Mouse (Mus musculus) limb, embryonic 15.5 days (tissue): Measurements from ENCODE around the gene Paqr9. TPM values are rescaled to one million over a fixed set of nuclear protein-coding genes. Genes with fewer than 3 reads are reported as not detected.

Experiments used
- ATAC-seq: fragments of 200-750 bp; cut with Nextera tagmentation; 2 replicates; pipeline ENCODE4 v1.8.0; 2017; ENCODE audit warnings: low read depth, moderate TSS enrichment; ENCODE audit not compliant: insufficient number of reproducible peaks, low FRiP score, low TSS enrichment
- H3K27ac ChIP-seq: fragments of 300-500 bp; sonication (generic); 2 replicates; pipeline ENCODE4 v1.5.1; 2015; ENCODE audit warnings: moderate library complexity, mild to moderate bottlenecking, inconsistent platforms
- H3K27me3 ChIP-seq: fragments of 300-500 bp; sonication (generic); 2 replicates; pipeline ENCODE4 v1.6.1; 2015; ENCODE audit warnings: inconsistent platforms
- H3K36me3 ChIP-seq: fragments of 300-500 bp; sonication (generic); 2 replicates; pipeline ENCODE4 v1.6.1; 2015; ENCODE audit warnings: inconsistent platforms
- H3K4me1 ChIP-seq: fragments of 300-500 bp; sonication (generic); 2 replicates; pipeline ENCODE4 v1.6.1; 2015; ENCODE audit warnings: inconsistent platforms
- H3K4me2 ChIP-seq: fragments of 300-500 bp; sonication (generic); 2 replicates; pipeline ENCODE4 v1.6.1; 2015; ENCODE audit warnings: mild to moderate bottlenecking, inconsistent platforms
- H3K4me3 ChIP-seq: fragments of 300-500 bp; sonication (generic); 2 replicates; pipeline ENCODE4 v1.5.1; 2015; ENCODE audit warnings: mild to moderate bottlenecking, inconsistent platforms
- H3K9ac ChIP-seq: fragments of 300-500 bp; sonication (generic); 2 replicates; pipeline ENCODE4 v1.6.1; 2015; ENCODE audit warnings: inconsistent platforms
- H3K9me3 ChIP-seq: fragments of 300-500 bp; sonication (generic); 2 replicates; pipeline ENCODE4 v1.6.1; 2016; ENCODE audit warnings: inconsistent platforms
- WGBS: fragments of 180-500 bp; shearing (Covaris S2); methylation state at CpG from one replicate; pipeline ENCODE4 v1.1.7; 2015; 5-methylcytosine and 5-hydroxymethylcytosine counted together
- polyA plus RNA-seq: library from polyadenylated mRNA; unstranded; fragments of >200 nt; fragmentation: Nextera tagmentation; extraction: Ambion mirVana; gene quantifications from 2 replicates; pipeline ENCODE4 v1.2.1, GENCODE M21; 2015

Gene Paqr9
- polyA plus RNA-seq, 1 experiment from 2014 or later: 0.15 TPM

DNA sequence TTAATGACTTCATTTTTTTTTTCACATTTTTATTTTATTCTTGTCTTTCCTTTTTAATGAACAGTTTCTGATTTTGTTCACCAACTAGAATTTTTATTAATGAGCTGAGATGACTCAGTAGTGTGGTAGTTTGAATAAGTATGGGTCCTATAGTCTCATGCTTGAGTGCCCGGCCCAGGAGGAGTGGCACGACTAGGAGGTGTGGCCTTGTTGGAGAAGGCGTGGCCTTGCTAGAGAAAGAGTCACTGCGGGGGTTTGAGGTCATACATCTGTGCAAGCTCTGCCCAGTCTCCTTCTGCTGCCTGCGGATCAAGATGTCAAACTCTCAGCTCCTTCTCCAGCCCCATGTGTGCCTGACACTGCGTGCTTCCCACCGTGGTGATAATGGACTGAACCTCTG is 28.6 kb downstream of the Paqr9 start:
- H3K4me2 ChIP-seq: no peak overlapping the region
- no peak for ATAC-seq
- no peaks in the 10 kb centered on the region for H3K27me3 ChIP-seq
- no peak overlapping the region for H3K4me3 ChIP-seq
- 86% methylated on average over 7 of the region's 7 CpGs for WGBS
- H3K27ac ChIP-seq: no peak overlapping the region
- no peak overlapping the region for H3K9ac ChIP-seq
- no peaks in the 10 kb centered on the region for H3K4me1 ChIP-seq
- H3K36me3 ChIP-seq: no peaks in the 10 kb centered on the region
- no peaks in the 10 kb centered on the region for H3K9me3 ChIP-seq

DNA sequence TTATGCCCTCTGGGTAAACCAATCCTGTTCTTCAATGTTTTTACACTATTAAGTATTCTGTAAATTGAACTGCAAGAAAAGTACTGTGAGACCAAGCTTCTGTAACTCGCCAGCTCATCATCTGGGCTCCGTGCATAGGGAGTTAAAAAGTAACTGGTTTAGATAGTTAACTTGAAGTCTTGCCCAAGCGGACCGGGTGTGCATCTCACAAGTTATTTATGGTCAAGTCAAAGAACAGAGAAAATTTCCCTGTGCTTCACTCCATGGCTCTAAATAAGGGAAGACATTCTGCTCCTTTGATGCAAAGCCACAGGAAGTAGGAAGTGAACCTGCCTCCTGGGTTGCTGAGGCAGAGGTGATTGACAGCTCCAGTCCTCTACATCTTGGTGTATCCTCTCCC is 34.8 kb downstream of the Paqr9 start:
- Histone ChIP-seq H3K9me3 (no peaks in the 10 kb centered on the region), H3K4me3 (no peak overlapping the region), H3K36me3 (no peaks in the 10 kb centered on the region), H3K4me1 (no peaks in the 10 kb centered on the region), H3K27me3 (no peaks in the 10 kb centered on the region), H3K4me2 (no peak overlapping the region), H3K9ac (no peak overlapping the region), H3K27ac (no peak overlapping the region)
- no peak for ATAC-seq
- WGBS: 63% methylated on average over 4 of the region's 4 CpGs

DNA sequence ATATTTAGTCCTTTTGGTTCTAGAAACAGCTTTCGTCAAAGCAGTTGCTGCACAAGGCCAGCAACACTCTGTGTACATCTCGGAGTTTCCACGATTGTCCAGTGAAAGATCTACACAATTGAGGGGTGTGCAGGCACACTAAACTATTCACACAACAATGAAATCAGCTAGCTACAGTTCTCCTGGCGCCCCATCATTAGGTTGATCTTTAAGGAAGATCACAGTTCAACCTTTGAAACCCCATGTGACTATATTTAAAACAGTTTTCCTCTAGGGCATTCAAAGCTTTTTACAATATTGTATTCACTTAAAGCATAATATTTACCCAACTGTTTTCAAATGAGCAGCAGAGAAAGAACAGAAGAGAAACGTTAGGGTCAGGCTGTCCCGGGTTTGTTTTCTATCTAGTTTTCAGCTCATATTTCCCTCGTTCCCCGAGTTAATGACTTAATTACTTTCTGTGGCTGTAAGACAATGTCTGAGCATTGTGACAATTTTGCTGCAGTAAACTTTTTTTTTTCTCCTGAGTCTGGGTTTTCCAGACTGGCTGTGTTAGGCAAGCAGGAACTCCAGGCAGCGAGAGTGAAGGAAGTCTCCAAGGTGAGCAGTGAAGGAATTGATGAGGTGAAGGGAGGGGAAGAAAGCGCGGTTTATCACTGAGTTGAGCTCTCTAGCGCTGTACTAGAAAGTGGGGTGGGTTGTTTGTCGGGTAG is 38.2 kb downstream of the Paqr9 start:
- H3K4me3 ChIP-seq: no peak overlapping the region
- 0 out of 2 replicates have a peak overlapping the region, but pooled peaks have one; percentile 1 for H3K4me2 ChIP-seq
- H3K27me3 ChIP-seq: no peaks in the 10 kb centered on the region
- H3K4me1 ChIP-seq: no peaks in the 10 kb centered on the region
- ATAC-seq: no peak
- no peaks in the 10 kb centered on the region for H3K36me3 ChIP-seq
- no peak overlapping the region for H3K9ac ChIP-seq
- WGBS: 34% methylated on average over 13 of the region's 13 CpGs
- H3K9me3 ChIP-seq: no peaks in the 10 kb centered on the region
- H3K27ac ChIP-seq: no peak overlapping the region

DNA sequence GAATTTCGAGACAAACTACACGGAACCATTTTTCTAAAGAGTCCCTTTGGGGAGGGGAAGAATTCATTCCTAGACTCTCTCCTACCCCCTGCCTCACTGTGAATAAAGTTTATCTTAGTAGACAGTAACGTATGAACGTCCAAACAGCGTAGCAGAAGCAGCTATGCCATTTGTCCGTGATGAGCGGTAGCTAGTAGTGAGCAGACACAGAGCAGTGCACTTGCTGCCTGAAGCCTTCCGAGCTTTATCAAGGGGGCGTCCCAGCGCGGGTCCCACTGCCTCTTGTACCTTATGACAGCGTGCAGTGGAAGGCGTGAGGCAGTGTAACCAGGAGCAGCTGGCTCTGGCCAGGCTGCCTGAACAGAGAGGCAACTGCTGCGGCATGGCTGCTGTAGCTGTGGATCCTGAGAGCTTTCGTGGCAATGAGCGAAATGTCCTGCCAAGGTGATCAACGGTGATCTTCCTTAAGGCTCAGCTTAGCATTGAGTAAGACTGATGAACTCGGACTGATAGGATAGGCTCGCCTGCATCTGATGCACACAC is 38.8 kb downstream of the Paqr9 start:
- ATAC-seq: no peak
- H3K4me1 ChIP-seq: no peaks in the 10 kb centered on the region
- H3K27me3 ChIP-seq: no peaks in the 10 kb centered on the region
- no peaks in the 10 kb centered on the region for H3K9me3 ChIP-seq
- no peak overlapping the region for H3K9ac ChIP-seq
- H3K36me3 ChIP-seq: no peaks in the 10 kb centered on the region
- 43% methylated on average over 19 of the region's 19 CpGs for WGBS
- 0 out of 2 replicates have a peak overlapping the region, but pooled peaks have one; percentile 1 for H3K4me2 ChIP-seq
- no peak overlapping the region for H3K27ac ChIP-seq
- no peak overlapping the region for H3K4me3 ChIP-seq

DNA sequence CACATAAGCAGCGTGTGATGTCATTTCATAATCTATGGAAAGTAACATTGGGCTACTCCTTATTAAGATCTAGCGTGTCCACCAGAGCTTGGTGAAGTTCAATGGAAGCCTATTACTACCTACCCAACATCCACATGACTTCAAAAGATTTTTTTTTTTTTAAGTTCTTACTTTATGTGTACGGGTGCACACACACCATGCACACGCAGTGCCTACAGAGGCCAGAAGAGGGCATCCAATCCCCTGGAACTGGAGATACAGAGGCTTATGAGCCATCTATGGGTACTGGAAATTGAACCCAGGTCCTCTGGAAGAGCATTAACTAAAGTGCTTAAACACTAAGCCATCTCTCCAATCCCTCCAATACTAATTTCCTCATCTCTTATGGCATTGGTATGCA is 39.9 kb downstream of the Paqr9 start:
- 86% methylated on average over 4 of the region's 4 CpGs for WGBS
- no peaks in the 10 kb centered on the region for H3K9me3 ChIP-seq

DNA sequence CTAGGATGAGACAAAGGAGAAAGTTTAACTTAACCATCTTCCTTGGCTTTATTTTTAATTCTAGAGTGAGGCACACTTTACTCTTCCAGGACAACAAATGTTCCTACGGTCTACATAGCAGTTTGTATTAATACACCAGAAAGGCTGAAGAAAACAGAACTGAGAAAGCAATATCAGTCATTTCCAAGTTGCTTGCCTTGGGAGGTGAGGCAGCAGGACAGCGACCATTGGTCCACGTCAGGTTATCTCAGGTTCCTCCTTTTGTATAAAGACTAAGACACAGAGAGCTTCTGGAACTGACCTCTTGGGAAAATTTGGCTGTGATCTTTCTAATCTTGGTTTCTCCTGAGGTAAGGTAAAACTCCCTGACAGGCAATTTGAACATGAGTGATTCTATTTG is 43.4 kb downstream of the Paqr9 start:
- Histone ChIP-seq H3K36me3 (no peaks in the 10 kb centered on the region), H3K9me3 (no peaks in the 10 kb centered on the region), H3K4me1 (no peaks in the 10 kb centered on the region), H3K4me2 (no peak overlapping the region), H3K27ac (no peak overlapping the region), H3K4me3 (no peak overlapping the region), H3K9ac (no peak overlapping the region), H3K27me3 (no peaks in the 10 kb centered on the region)
- WGBS: 88% methylated on average over 3 of the region's 3 CpGs
- ATAC-seq: no peak

More for the DNA sequence above, 39.9 kb downstream of the Paqr9 start:
- Histone ChIP-seq H3K36me3 (no peaks in the 10 kb centered on the region), H3K4me1 (no peaks in the 10 kb centered on the region), H3K9ac (no peak overlapping the region), H3K27me3 (no peaks in the 10 kb centered on the region), H3K4me2 (no peak overlapping the region), H3K4me3 (no peak overlapping the region), H3K27ac (no peak overlapping the region)
- ATAC-seq: no peak

DNA sequence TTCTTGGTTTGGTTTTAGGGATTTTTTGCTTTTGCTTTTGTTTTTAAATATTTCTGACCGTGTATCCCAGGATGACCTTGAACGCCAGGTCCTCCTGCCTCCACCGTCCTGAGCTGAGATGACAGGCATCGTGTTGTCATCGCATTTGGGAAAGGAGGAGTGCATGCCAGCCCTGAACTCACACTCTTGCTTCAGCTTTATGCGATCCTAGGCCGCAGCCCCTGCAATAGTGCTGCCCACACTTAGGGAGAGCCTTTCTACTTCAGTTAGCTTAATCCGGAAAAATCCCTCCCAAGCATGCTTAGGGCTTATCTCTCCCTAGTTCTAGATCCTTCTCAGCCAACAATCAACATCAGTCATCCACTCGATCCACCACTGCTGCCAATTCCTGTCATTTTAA is 43.9 kb downstream of the Paqr9 start:
- H3K9me3 ChIP-seq: no peaks in the 10 kb centered on the region
- no peak overlapping the region for H3K9ac ChIP-seq
- H3K4me2 ChIP-seq: no peak overlapping the region
- 83% methylated on average over 9 of the region's 9 CpGs for WGBS
- no peak overlapping the region for H3K4me3 ChIP-seq
- no peak for ATAC-seq
- H3K4me1 ChIP-seq: no peaks in the 10 kb centered on the region
- H3K27ac ChIP-seq: no peak overlapping the region
- no peaks in the 10 kb centered on the region for H3K36me3 ChIP-seq
- H3K27me3 ChIP-seq: no peaks in the 10 kb centered on the region

DNA sequence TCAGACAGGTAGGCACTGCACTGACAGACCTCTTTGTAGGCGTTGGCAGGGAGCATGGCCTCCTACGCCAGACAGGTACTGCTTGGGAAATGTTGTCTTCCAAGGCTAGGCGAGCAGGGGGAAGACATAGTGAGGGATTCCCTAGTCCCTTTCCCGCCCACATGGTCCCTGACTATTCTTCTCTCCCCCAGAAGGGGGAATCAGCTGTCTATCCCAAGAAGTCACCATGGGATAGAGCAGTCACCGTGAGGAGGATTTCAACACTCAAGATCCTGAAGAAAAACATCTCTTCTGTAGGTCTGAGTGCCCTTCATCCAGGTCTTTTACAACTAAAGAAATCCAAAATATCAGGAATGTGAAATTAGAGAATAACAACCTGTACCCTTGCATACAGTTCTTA is 47.7 kb downstream of the Paqr9 start:
- ATAC-seq: no peak
- Histone ChIP-seq H3K27ac (no peak overlapping the region), H3K4me3 (no peak overlapping the region), H3K27me3 (no peaks in the 10 kb centered on the region), H3K4me1 (no peaks in the 10 kb centered on the region), H3K9me3 (no peaks in the 10 kb centered on the region), H3K9ac (no peak overlapping the region), H3K4me2 (no peak overlapping the region), H3K36me3 (no peaks in the 10 kb centered on the region)
- 60% methylated on average over 5 of the region's 5 CpGs for WGBS

DNA sequence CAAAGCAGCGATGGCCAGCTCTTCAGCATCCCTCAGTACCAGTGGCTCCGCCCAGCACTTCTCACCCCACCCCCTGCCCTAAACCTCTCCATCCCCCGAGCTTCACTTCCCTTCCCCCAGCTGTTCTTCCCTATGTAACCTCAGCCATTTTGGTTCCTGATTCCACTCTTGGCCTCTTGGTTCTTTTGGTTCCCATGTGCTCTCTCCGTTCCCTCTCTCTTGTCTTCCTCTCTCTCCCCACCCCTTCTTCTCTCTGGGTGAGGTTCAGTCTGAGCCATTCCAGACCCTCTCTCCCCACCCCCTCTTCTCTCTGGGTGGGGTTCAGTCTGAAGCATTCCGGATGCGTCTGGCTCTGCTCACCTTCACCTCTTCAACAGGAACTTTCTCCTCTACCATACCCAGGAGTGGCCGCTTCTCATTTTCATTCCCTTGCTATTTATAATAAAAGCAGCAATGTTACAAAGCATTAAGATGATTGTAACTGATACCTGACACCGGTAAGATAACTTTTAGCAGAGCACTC is 52.9 kb downstream of the Paqr9 start:
- Histone ChIP-seq H3K27ac (no peak overlapping the region), H3K4me1 (no peaks in the 10 kb centered on the region), H3K36me3 (no peaks in the 10 kb centered on the region), H3K9me3 (no peaks in the 10 kb centered on the region), H3K9ac (no peak overlapping the region), H3K4me3 (no peak overlapping the region), H3K4me2 (no peak overlapping the region), H3K27me3 (no peaks in the 10 kb centered on the region)
- ATAC-seq: no peak
- 77% methylated on average over 8 of the region's 8 CpGs for WGBS

DNA sequence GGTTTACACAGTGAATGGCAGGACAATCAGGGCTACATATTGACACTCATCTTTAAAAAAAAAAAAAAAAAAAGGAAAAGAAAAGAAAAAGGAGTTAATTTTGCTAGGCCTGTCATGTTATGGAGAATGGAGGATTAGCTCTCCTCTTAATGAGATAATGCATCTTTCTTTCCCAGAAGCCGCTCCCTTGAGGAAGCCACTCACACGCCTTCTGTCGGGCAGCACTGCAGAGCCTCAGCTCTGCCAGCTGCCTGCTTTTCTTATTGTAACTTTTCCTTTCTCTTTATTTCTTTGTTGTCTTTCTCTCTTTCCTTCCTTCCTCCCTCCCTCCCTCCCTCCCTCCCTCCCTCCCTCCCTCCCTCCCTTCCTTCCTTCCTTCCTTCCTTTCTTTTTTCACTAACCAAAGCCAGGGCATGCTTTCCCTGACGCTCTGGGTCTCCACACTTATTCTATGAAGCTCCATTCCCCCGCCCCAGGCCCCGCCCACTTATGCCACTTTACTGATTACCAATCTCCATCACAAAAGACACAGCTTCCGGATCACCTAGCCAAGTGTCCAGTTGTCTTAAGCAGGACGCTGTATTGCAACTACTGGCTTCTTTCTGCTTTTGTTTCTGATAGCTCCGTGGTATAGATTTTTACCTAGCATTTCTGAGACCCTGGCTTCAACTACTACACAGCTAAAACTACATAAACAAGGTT is 54.1 kb downstream of the Paqr9 start:
- no peak overlapping the region for H3K27ac ChIP-seq
- no peaks in the 10 kb centered on the region for H3K9me3 ChIP-seq
- 37% methylated on average over 8 of the region's 9 CpGs for WGBS
- no peaks in the 10 kb centered on the region for H3K36me3 ChIP-seq
- no peak overlapping the region for H3K9ac ChIP-seq
- H3K4me1 ChIP-seq: no peaks in the 10 kb centered on the region
- no peaks in the 10 kb centered on the region for H3K27me3 ChIP-seq
- no peak for ATAC-seq
- no peak overlapping the region for H3K4me3 ChIP-seq
- no peak overlapping the region for H3K4me2 ChIP-seq

DNA sequence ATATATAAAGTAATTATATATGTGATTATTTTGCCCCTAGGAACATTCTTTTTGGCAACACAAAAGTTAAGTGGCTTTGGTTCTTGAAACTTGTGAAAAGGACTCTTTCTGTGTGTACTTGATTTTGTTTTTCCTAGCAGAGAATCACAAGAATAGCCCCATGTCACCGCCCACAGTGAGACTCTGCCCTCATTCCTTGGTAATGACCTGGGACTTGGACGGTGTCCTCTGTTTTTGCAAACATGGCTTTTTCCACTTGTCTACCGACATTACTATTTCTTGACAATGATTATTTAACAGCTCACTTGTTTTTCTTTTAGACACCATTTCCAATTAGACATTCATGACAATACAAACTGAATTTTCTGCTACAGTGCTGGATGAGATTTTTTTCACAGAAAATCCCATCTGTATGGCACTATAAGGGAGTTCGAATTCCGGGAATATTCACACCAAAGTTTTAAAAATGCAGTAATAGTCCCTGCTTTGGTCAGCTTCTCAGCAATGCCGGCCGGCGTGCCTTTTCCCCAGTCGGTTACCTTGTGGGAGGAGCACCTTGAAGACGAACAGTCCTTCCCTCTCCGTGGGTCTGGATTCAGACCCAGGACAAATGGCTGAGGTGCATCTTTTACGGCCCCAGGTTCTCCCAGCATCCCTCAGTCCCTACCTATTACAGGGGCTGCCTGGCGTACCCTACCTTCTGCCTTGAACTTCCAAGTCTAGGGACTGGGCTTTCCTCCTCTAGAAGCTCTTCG is 55.6 kb downstream of the Paqr9 start:
- H3K4me2 ChIP-seq: no peak overlapping the region
- no peak overlapping the region for H3K4me3 ChIP-seq
- WGBS: 70% methylated on average over 14 of the region's 14 CpGs
- H3K4me1 ChIP-seq: no peaks in the 10 kb centered on the region
- no peak overlapping the region for H3K9ac ChIP-seq
- no peaks in the 10 kb centered on the region for H3K27me3 ChIP-seq
- ATAC-seq: no peak
- H3K9me3 ChIP-seq: no peaks in the 10 kb centered on the region
- no peak overlapping the region for H3K27ac ChIP-seq
- H3K36me3 ChIP-seq: no peaks in the 10 kb centered on the region

DNA sequence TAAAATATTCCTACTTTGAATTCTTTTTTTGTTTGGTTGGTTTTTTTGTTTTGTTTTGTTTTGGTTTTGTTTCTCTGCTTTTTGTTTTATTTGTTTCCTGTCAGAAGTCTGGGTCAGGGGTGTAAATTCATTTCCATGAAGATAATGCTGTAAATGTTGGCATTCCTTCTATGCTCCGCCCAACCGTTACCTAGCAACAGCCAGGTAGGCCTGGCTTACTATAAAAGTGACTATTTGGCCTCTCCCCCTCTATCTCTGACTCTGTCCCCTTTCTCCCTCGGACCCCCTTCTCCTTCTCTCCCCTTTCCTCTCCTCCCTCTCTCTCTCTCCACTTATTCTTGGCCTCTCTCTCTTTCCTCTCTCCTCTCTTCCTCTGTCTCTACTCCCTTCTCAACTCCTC is 56.5 kb downstream of the Paqr9 start:
- Histone ChIP-seq H3K4me2 (no peak overlapping the region), H3K27me3 (no peaks in the 10 kb centered on the region), H3K9me3 (no peaks in the 10 kb centered on the region), H3K4me3 (no peak overlapping the region), H3K27ac (no peak overlapping the region), H3K9ac (no peak overlapping the region), H3K36me3 (no peaks in the 10 kb centered on the region), H3K4me1 (no peaks in the 10 kb centered on the region)
- 73% methylated on average over 3 of the region's 3 CpGs for WGBS
- ATAC-seq: no peak
